10 mouse cellular contexts compared by ENCODE assay signal in genomic region chr2:12317343-12317742, GRCm38 (mm10). TPM values are rescaled to one million over a fixed set of nuclear protein-coding genes. Genes with fewer than 3 reads are reported as not detected.
DNase-seq lines count a peak whose midpoint lies in the region; ATAC-seq and TF ChIP-seq lines count a peak whose summit lies in the region.
"Had no signal": no experiment of that assay in that cellular context is flagged by ENCODE, and none has a peak within 500 bp of the region (broad histone marks: within the 10 kb centered on the region; RNA-seq: fewer than 3 reads in every experiment).

No protein-coding gene starts in this region.

- no peaks in the 10 kb centered on the region for H3K4me1 ChIP-seq in liver, embryonic 11.5 days (replicated peaks; ENCODE audit: control insufficient read depth, insufficient read depth, low read length)
- no peaks in the 10 kb centered on the region for H3K4me1 ChIP-seq in lung, adult 2 months (ENCODE audit: control insufficient read depth, insufficient read depth, low read length)
- H3K4me1 ChIP-seq in stomach, postnatal 0 days (replicated peaks; ENCODE audit: control insufficient read depth, insufficient read depth), result no peaks in the 10 kb centered on the region
- 0 out of 2 replicates have a peak, but pooled peaks cover 2% of the 10 kb centered on the region for H3K4me1 ChIP-seq in neural tube, embryonic 15.5 days

- no peak overlapping the region for H3K27ac ChIP-seq in liver, embryonic 11.5 days (ENCODE audit: low read depth, low read length)
- no peak overlapping the region for H3K27ac ChIP-seq in stomach, postnatal 0 days (replicated peaks)
- H3K27ac ChIP-seq in neural tube, embryonic 15.5 days (replicated peaks), result no peak overlapping the region

- no peaks in the 10 kb centered on the region for H3K27me3 ChIP-seq in liver, embryonic 11.5 days (replicated peaks; ENCODE audit: control insufficient read depth, insufficient read depth, low read length)
- H3K27me3 ChIP-seq in stomach, postnatal 0 days (ENCODE audit: control insufficient read depth, insufficient read depth, low read length), result no peaks in the 10 kb centered on the region
- no peaks in the 10 kb centered on the region for H3K27me3 ChIP-seq in neural tube, embryonic 15.5 days (replicated peaks)

- H3K36me3 ChIP-seq in liver, embryonic 11.5 days (ENCODE audit: control insufficient read depth, insufficient read depth, low read length), result no peaks in the 10 kb centered on the region
- H3K36me3 ChIP-seq in stomach, postnatal 0 days (ENCODE audit: control insufficient read depth, insufficient read depth, low read length), result no peaks in the 10 kb centered on the region
- H3K36me3 ChIP-seq in neural tube, embryonic 15.5 days, result no peaks in the 10 kb centered on the region

- no peak for TF ChIP-seq CTCF in lung, adult 2 months (IDR thresholded peaks at IDR 0.05; ENCODE audit: insufficient read depth, low read length)
- no peak for TF ChIP-seq CTCF in stomach, postnatal 0 days (IDR thresholded peaks at IDR 0.05; ENCODE audit: low read depth)

- no peak overlapping the region for H3K9ac ChIP-seq in liver, embryonic 11.5 days (ENCODE audit: low read depth, low read length)
- H3K9ac ChIP-seq in stomach, postnatal 0 days (ENCODE audit: low read length), result no peak overlapping the region
- no peak overlapping the region for H3K9ac ChIP-seq in neural tube, embryonic 15.5 days (replicated peaks)

- WGBS in liver, embryonic 11.5 days, result 63% methylated on average over 5 of the region's 5 CpGs
- WGBS in lung, adult 2 months, result 54% methylated on average over 5 of the region's 5 CpGs
- 51% methylated on average over 5 of the region's 5 CpGs for WGBS in stomach, postnatal 0 days
- WGBS in neural tube, embryonic 15.5 days, result 86% methylated on average over 5 of the region's 5 CpGs

- H3K4me3 ChIP-seq in liver, embryonic 11.5 days (ENCODE audit: low read depth, low read length), result no peak overlapping the region
- H3K4me3 ChIP-seq in lung, adult 2 months (replicated peaks; ENCODE audit: extremely low read depth, low read depth, low read length), result no peak overlapping the region
- H3K4me3 ChIP-seq in stomach, postnatal 0 days (ENCODE audit: low read depth, low read length), result no peak overlapping the region
- H3K4me3 ChIP-seq in neural tube, embryonic 15.5 days (replicated peaks), result no peak overlapping the region
- H3K4me3 ChIP-seq: erythroblast, embryonic 14.5 days had no signal

- no peak overlapping the region for H3K4me2 ChIP-seq in liver, embryonic 11.5 days
- H3K4me2 ChIP-seq in stomach, postnatal 0 days (replicated peaks; ENCODE audit: low read depth), result no peak overlapping the region
- H3K4me2 ChIP-seq in neural tube, embryonic 15.5 days, result no peak overlapping the region

- peak; percentile 17 for DNase-seq in adrenal gland, adult 2 months
- DNase-seq in adrenal gland, postnatal 10 days, result no peak
- DNase-seq in liver, result peak; percentile 16
- DNase-seq in liver, embryonic 11.5 days (ENCODE audit: low spot score), result no peak
- DNase-seq in lung, adult 2 months, result peak; percentile 13
- DNase-seq in stomach, postnatal 0 days (ENCODE audit: low spot score), result no peak
- DNase-seq in cerebellum, adult 8-10 months, result no peak

- ATAC-seq in liver, embryonic 11.5 days (replicated peaks; ENCODE audit: low FRiP score), result no peak; the same call in 1 of the 2 replicates
- ATAC-seq in stomach, postnatal 0 days (ENCODE audit: low FRiP score, low TSS enrichment), result peak; percentile 49; the same call in 1 of the 2 replicates
- ATAC-seq in neural tube, embryonic 15.5 days (ENCODE audit: low FRiP score), result no peak

- H3K9me3 ChIP-seq in liver, embryonic 11.5 days (ENCODE audit: control insufficient read depth, low read length), result no peaks in the 10 kb centered on the region
- H3K9me3 ChIP-seq in stomach, postnatal 0 days (ENCODE audit: control insufficient read depth, low read length), result no peaks in the 10 kb centered on the region
- H3K9me3 ChIP-seq in neural tube, embryonic 15.5 days (replicated peaks), result no peaks in the 10 kb centered on the region

- TF ChIP-seq EP300 in stomach, postnatal 0 days (optimal IDR thresholded peaks at IDR 0.05), result no peak

- TF ChIP-seq POLR2A in lung, adult 2 months (IDR thresholded peaks at IDR 0.05; ENCODE audit: borderline replicate concordance, extremely low read depth, low read depth, low read length), result no peak

RNA-seq across cellular contexts. Expression of gene Itga8, which starts 15.6 kb away (rescaled TPM):
- 10 to 100 TPM; 16.8 to 18.3 TPM for total RNA-seq in adrenal gland, adult 2 months (2021)
- 9.8 and 10.9 TPM in 2 replicates for polyA plus RNA-seq in adrenal gland, adult 2 months (2012; rRNA removed)
- total RNA-seq in adrenal gland, postnatal 10 days (2021), result 10 to 100 TPM; 21.7 to 24.1 TPM
- 8.1 and 8.9 TPM in 2 replicates for polyA plus RNA-seq in liver, embryonic 11.5 days (2014; fragmentation: Nextera tagmentation; extraction: Ambion mirVana)
- polyA plus RNA-seq in lung, adult 2 months (2012; rRNA removed), result 57.7 and 65.9 TPM in 2 replicates
- polyA plus RNA-seq in stomach, postnatal 0 days (2015; fragmentation: Nextera tagmentation; extraction: Ambion mirVana), result 7.5 and 7.7 TPM in 2 replicates
- 4.3 and 4.6 TPM in 2 replicates for polyA plus RNA-seq in neural tube, embryonic 15.5 days (2015; fragmentation: Nextera tagmentation; extraction: Ambion mirVana)
- polyA plus RNA-seq: C2C12; erythroblast, embryonic 14.5 days had no signal

Comparison
In these comparisons a context has a peak if more than half of its experiments do, and no peak if none do; other contexts are left out.
1. DNase-seq: peak in adrenal gland, adult 2 months (single experiment), liver (single experiment) and lung, adult 2 months (single experiment); none in adrenal gland, postnatal 10 days (single experiment), liver, embryonic 11.5 days (single experiment), stomach, postnatal 0 days (single experiment) and cerebellum, adult 8-10 months (single experiment).